34 mouse cellular contexts compared by ENCODE assay signal in the genomic region with DNA sequence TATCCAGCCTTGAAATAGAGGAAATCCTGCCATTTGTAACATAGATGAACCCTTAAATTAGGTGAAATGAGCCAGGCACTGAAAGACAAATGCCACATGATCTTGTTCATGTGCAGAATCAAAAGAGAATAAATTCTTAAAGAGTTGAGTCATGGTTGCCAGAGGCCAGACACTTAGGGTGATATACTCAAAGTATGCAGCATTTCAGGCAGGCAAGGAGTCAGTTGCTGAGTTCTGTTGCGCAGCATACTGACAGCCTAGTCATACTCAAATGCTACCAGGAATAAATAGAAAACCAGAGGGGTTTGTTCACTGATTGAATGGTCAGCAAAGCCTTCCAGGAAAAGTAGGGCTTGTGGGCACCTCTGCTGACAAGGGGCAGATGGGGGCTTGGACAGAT.
"Had no signal": no experiment of that assay in that cellular context is flagged by ENCODE, and none has a peak within 500 bp of the region (broad histone marks: within the 10 kb centered on the region; RNA-seq: fewer than 3 reads in every experiment).

No protein-coding gene starts in this region.

- H3K27me3 ChIP-seq: heart, embryonic 12.5 days; heart, embryonic 13.5 days; heart, embryonic 15.5 days; hindbrain, embryonic 12.5 days; hindbrain, embryonic 13.5 days; hindbrain, embryonic 15.5 days; intestine, embryonic 15.5 days; kidney, embryonic 15.5 days had no signal

- H3K4me3 ChIP-seq: heart, embryonic 12.5 days; heart, embryonic 13.5 days; heart, embryonic 15.5 days; hindbrain, embryonic 10.5 days; hindbrain, embryonic 12.5 days; hindbrain, embryonic 13.5 days; hindbrain, embryonic 15.5 days; intestine, embryonic 15.5 days; kidney, embryonic 15.5 days; layer of hippocampus, adult 2 months; left cerebral cortex, adult 2 months had no signal

- ATAC-seq: hindbrain, embryonic 16.5 days; hindbrain, postnatal 0 days; inflammation-experienced regulatory T-cells, adult 6 months; intestine, embryonic 15.5 days; intestine, embryonic 16.5 days; intestine, postnatal 0 days had no signal

- H3K4me1 ChIP-seq: heart, embryonic 15.5 days; hindbrain, embryonic 10.5 days; hindbrain, embryonic 12.5 days; hindbrain, embryonic 13.5 days; hindbrain, embryonic 15.5 days; intestine, embryonic 15.5 days; kidney, embryonic 15.5 days had no signal

- H3K27ac ChIP-seq: heart, embryonic 13.5 days; heart, embryonic 15.5 days; hindbrain, embryonic 10.5 days; hindbrain, embryonic 12.5 days; hindbrain, embryonic 13.5 days; hindbrain, embryonic 14.5 days; hindbrain, embryonic 15.5 days; hindbrain, postnatal 0 days; intestine, embryonic 15.5 days; kidney, embryonic 15.5 days; kidney, postnatal 0 days; layer of hippocampus, adult 2 months; left cerebral cortex, adult 2 months had no signal

- DNase-seq: heart, postnatal 10 days; heart, postnatal 14 days; heart, postnatal 36 days; heart, postnatal 4 days; kidney, adult 11 months; kidney, adult 18-20 months; kidney, adult 2 months; kidney, adult 8-10 months; kidney, adult 9 months; kidney, postnatal 10 days; kidney, postnatal 14 days; kidney, postnatal 25 days; kidney, postnatal 36 days; kidney, postnatal 4 days; layer of hippocampus, adult 9-11 months; layer of hippocampus, postnatal 36 days had no signal
